Mouse (Mus musculus): ENCODE data around the gene Zfp830. TPM values are rescaled to one million over a fixed set of nuclear protein-coding genes. Genes with fewer than 3 reads are reported as not detected.

The Zfp830 gene
- total RNA-seq (2021) = 10 to 100 TPM; 13.7 to 15.2 TPM
- long read RNA-seq, experiment 1, transcript Zfp830-201 (1 exons, 1,591 nt) = major isoform, 16 of 16 reads
- long read RNA-seq, experiment 1, partial matches to known transcripts = 0 of 16 reads
- long read RNA-seq, experiment 1, other reads (novel, unspliced or antisense) = 0 of 16 reads
- long read RNA-seq, experiment 2, transcript Zfp830-201 (1 exons, 1,591 nt) = major isoform, 20 of 20 reads
- long read RNA-seq, experiment 2, partial matches to known transcripts = 0 of 20 reads
- long read RNA-seq, experiment 2, other reads (novel, unspliced or antisense) = 0 of 20 reads

DNA sequence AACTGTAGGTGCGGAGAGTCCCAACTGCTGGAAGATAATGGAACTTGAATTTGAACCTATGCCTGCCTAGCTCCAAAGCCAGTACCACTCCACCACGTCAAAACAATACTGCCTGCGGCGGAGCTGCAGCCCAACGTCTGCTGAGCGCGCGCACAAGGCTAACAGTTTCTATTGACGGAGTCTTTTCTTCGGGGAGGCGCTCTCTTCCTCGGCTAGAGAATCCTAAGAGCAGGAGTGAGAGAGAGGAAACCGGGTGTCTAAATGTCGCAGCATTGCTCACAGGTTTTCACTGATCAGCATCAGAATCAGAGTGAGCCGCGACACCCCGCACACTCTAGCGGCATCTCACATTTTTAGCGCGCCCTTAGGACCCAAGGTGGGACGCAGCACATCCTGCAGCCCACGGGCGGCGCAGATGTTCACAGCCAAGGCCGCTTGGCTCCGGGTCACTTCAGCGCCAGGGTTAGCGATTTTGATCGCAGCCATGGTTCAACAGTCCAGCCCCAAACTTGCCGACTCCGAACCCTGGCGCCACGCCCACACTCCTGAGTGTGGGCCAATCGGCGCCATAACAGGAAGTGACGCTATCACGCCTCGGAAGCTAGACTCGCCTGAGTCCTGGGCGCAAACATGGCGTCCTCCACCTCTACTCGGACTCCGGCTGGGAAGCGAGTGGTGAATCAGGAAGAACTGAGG is at the start of gene Zfp830, which contains the start of gene Cct6b:
TSS of gene Zfp830 (plus strand) at position 604 of the 696 bp plus-strand sequence.
TSS of gene Cct6b (minus strand) at position 580 of the 696 bp plus-strand sequence.
- peak; percentile 95 for DNase-seq

DNA sequence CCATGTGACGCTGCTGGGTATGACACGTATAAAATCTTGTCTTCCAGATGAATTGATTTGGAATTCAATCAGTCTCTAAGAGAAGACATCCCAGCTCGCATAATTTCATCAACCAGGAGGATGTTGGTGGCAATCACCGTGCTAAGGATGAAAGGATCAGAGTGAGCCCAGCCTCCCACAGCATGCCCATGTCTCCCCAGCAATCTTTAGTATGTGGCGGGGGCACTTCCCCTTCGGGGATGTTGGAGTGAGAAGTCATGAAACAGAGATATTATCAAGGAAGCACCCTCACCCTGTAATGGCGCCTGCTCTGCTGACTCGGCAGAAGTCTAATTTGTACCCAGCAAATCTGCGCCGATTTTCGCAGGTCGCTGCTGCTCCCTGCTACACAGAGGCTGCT is 44.9 kb upstream of the Zfp830 start:
- DNase-seq = no peak

DNA sequence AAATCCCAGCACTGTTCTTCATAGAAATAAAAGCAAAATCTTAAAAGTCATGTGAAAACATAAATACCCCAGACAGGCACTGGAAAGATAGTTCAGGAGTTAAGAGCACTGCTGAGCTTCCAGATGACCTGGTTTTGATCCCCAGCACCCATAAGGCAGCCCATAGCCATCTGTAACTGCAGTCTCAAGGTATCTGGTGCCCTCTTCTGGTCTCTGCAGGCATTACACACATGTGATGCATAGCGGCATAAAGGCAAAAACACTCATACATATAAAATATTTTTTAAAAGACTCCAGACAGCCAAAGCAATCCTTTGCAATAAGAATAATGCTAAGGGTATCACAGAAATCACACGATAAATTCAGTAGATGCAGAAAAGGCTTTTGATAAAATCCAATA is 37.3 kb upstream of the Zfp830 start:
- DNase-seq = no peak

DNA sequence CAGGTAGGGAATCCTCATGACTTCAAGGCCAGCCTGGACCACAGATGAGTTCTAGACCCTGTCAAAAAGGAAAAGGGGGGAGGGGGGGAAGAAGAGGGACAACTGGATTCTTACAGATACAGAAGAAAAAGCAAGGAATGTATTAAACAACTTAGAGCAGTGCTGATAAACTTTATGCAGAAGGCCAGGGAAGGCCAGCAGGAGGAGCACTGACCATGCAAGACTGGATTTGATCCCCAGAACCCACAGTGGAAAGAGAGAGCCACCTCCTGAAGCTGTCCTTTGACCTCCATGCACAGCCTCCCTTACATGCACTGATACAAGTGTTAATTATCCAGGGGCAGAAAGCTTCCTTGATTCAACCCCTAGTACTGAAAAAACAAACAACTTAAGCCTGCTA is 29.9 kb upstream of the Zfp830 start:
- no peak for DNase-seq

DNA sequence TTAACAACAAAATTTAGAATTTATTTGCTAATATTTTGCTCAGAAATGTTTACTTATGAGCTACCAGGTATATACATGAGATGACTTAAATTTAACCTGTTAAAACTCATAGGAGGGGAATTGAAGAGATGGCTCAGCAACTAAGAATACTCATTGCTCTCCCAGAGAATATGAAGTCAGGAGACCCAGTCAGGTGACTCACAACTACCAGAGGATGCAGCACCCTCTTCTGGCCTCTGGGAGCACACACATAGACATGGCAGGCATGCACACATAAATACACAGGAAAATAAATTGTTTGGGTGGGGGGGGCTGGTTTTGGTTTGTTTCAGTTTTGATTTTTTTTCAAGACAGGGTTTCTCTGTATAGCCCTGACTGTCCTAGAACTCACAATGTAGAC is 25.1 kb upstream of the Zfp830 start:
- DNase-seq = no peak

- DNase-seq = peak; percentile 31
These were observed 18.0 kb upstream of the Zfp830 start for GRCm38 (mm10) chr11:82746138-82746537.

GRCm38 (mm10) chr11:82746857-82747366 is 17.2 kb upstream of the Zfp830 start:
- no peak for DNase-seq

GRCm38 (mm10) chr11:82752349-82753115 is 11.6 kb upstream of the Zfp830 start:
- DNase-seq = no peak

DNA sequence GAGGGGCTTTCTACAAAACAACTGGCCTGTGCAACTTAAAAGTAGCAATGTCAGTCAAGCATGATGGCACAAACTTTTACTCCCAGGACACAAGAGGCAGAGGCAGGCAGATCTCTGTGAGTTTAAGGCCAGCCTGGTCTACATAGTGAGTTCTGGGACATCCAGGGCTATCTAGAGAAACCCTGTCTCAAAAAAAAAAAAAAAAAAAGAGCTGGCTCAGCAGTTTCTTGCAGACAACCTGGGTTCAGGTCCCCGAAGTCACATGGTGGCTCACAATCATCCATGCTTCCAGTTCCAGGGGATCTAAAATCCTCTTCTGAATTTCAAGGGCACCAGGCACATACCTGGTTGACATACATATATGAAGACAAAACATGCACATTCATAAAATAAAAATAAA is 8.2 kb upstream of the Zfp830 start:
- no peak for DNase-seq

DNA sequence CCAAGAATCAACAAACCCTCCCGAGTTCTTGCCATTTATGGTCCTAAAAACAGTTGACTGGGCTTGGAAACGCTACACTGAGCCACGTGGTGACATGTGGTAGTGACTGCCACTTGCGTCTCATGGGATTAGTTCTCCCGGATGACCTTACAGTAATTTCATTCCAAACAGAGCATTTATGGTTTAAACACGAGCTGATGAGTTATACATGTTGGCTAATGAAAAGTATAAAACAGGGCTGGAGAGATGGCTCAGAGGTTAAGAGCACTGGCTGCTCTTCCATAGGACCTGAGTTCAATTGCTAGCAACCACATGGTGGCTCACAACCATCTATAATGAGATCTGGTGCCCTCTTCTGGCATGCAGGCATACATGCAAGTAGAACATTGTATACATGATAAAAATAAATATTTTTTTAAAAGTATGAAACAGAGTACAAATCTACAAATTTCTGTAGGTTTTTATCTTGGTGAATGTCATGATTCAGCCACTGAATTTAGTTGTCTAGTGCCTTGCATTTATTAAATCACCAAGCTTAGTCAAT is 1.8 kb upstream of the Zfp830 start:
- DNase-seq = no peak

GRCm38 (mm10) chr11:82763261-82763660 is 884 bp upstream of the Zfp830 start:
- DNase-seq = no peak

DNA sequence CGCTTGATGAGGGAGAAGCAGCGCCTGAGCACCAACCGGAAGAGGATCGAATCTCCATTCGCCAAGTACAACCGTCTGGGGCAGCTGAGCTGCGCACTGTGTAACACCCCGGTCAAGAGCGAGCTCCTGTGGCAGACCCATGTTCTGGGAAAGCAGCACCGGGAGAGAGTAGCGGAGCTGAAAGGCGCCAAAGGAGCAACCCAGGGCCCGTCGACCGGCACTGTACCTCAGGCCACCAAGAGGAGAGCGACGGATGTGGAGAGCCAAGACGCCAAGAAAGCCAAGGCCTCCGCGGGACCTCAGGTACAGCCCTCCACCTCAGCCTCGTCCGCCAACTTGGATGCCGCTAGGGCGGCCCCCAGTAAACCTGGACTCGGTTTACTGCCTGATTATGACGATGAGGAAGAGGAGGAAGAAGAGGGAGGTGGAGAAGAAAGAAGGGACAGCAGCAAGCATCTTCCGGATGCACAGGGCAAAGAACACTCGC is 336 bp downstream of the Zfp830 start:
- no peak for DNase-seq

DNA sequence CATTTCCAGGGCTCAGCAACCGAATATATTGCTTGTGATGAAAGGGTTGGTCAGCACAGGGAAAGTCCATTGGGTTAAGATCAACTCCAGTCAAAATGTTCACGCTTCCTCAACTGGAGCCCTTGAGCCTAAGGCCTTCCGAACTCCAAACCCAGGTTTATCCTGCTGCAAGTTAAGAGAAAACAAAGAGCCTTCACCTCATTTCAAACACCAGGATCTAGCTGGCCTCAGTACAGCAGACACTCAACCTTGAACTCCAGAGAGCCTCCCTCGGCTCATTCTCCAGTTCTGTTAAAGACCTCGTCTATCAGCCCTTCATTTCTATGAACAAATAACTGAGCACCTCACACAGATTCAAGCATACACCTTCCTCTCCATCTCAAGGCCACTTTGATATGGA is 16.0 kb downstream of the Zfp830 start:
- no peak for DNase-seq

GRCm38 (mm10) chr11:82780983-82781903 is 17.1 kb downstream of the Zfp830 start, which contains the start of gene Lig3:
Lig3 (plus strand) TSS chr11:82781108.
- DNase-seq = peak; percentile 95

- no peak for DNase-seq
These were observed 18.1 kb downstream of the Zfp830 start for GRCm38 (mm10) chr11:82782197-82782596.

GRCm38 (mm10) chr11:82783453-82783852 is 19.3 kb downstream of the Zfp830 start:
- DNase-seq = no peak

DNA sequence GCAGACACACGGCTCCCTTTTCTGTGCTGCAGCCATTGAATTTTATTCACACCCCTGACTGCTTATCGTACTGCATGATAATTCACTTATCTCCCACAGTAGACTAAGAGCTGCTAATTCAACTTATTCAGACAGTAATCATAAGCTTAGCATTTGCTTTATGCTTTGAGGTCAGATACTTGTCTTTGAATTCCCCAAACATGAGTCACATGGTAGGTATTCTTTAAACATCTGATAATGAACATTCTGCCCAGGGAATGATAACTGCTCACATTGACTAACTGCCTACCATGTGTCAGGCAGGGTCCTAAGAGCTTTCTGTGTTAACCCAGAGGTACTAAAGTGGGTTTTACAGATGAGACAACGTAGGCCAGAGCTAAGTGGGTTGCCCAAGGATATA is 42.5 kb downstream of the Zfp830 start:
- DNase-seq = no peak

- no peak for DNase-seq
These were observed 43.2 kb downstream of the Zfp830 start for GRCm38 (mm10) chr11:82807370-82807769.

GRCm38 (mm10) chr11:82808485-82808884 is 44.3 kb downstream of the Zfp830 start:
- DNase-seq = no peak
